Mouse (Mus musculus): ENCODE measurements around the gene Brms1. TPM values are rescaled to one million over a fixed set of nuclear protein-coding genes. Genes with fewer than 3 reads are reported as not detected.
A peak's percentile ranks its signal among the peaks of the same experiment; 100 is the strongest.

Gene Brms1
- polyA plus RNA-seq, 1 experiment = 47.0 TPM

GRCm38 (mm10) chr19:5021416-5021815, 19.7 kb upstream of the Brms1 start:
- Histone ChIP-seq H3K4me1 (ENCODE audit: control insufficient read depth, insufficient read depth, insufficient read length, low read length) (peaks cover 5% of the 10 kb centered on the region; the same call in 1 of the 2 replicates), H3K4me3 (ENCODE audit: low read depth, low read length) (no peak overlapping the region), H3K27me3 (ENCODE audit: control insufficient read depth, insufficient read depth, low read length) (no peaks in the 10 kb centered on the region), H3K27ac (ENCODE audit: insufficient read depth, low read depth, low read length) (no peak overlapping the region), H3K36me3 (ENCODE audit: control insufficient read depth, insufficient read depth, low read length) (no peaks in the 10 kb centered on the region)
- 91% methylated on average over 2 of the region's 2 CpGs for WGBS
- TF ChIP-seq POLR2A (IDR thresholded peaks at IDR 0.05; ENCODE audit: low read depth, low read length) = no peak

DNA sequence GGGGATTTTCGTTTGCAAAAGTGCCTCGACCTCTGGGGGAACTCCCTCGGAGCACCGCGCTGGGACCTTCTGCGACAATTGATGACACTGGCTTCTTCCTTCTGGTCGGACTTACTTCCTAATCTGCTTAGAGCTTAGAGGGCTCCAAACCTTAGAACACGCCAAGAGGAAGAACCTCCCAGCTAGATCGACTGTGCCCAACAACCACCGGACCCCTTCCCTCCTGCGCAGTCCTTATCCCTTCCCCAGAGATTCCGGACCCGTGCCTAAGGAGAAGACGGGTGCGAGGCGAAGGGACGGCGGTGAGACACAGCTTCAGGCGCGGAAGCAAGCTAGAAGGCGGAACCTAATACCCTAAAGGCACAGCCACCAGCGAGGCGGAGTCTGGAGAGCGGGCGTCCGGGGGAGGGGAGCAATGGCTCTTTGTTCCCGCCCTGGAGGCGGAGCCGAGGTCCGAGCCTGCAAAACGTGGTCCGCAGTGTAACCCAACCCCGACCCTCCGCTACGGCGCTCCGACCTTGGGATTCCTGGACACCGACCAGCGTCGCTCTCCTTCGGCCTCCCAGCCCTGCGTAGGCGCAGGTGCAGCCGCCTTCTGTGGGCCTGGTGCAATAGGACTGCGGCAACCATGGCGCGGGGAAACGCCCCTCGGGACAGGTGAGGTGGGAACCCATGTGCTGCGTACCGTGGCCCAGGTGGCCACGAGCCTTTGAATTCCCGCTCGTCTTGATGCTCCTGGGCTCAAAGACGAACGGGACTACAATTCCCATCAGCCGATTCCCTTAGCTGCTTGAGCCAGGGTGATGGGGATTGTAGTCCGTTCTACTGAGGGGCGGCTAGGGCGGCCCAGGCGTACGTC, 17.3 kb upstream of the Brms1 start, which contains the start of gene Slc29a2:
Gene Slc29a2 (plus strand): TSS at position 240 of the 859 bp plus-strand sequence.
- TF ChIP-seq CTCF (IDR thresholded peaks at IDR 0.05; ENCODE audit: extremely low read depth, insufficient read length, insufficient replicate concordance, low read depth, low read length) (no peak), POLR2A (IDR thresholded peaks at IDR 0.05; ENCODE audit: low read depth, low read length) (peak; percentile 59)
- Histone ChIP-seq H3K27me3 (ENCODE audit: control insufficient read depth, insufficient read depth, low read length) (no peaks in the 10 kb centered on the region), H3K36me3 (ENCODE audit: control insufficient read depth, insufficient read depth, low read length) (no peaks in the 10 kb centered on the region), H3K4me3 (ENCODE audit: low read depth, low read length) (peak within 1 kb of the TSS; percentile 86), H3K27ac (ENCODE audit: insufficient read depth, low read depth, low read length) (peak within 1 kb of the TSS; percentile 81), H3K4me1 (ENCODE audit: control insufficient read depth, insufficient read depth, insufficient read length, low read length) (peaks cover 5% of the 10 kb centered on the region; the same call in 1 of the 2 replicates)
- WGBS = under 1% methylated on average over 62 of the region's 62 CpGs

- no peaks in the 10 kb centered on the region for H3K27me3 ChIP-seq (ENCODE audit: control insufficient read depth, insufficient read depth, low read length)
- 90% methylated on average over 8 of the region's 8 CpGs for WGBS
- H3K27ac ChIP-seq (ENCODE audit: insufficient read depth, low read depth, low read length) = no peak overlapping the region
- TF ChIP-seq CTCF (IDR thresholded peaks at IDR 0.05; ENCODE audit: extremely low read depth, insufficient read length, insufficient replicate concordance, low read depth, low read length) (no peak), POLR2A (IDR thresholded peaks at IDR 0.05; ENCODE audit: low read depth, low read length) (no peak)
- no peak overlapping the region for H3K4me3 ChIP-seq (ENCODE audit: low read depth, low read length)
- H3K36me3 ChIP-seq (ENCODE audit: control insufficient read depth, insufficient read depth, low read length) = no peaks in the 10 kb centered on the region; the same call in 1 of the 2 replicates
- H3K4me1 ChIP-seq (ENCODE audit: control insufficient read depth, insufficient read depth, insufficient read length, low read length) = peaks cover 5% of the 10 kb centered on the region; the same call in 1 of the 2 replicates
Measured at GRCm38 (mm10) chr19:5026111-5026510, 15.0 kb upstream of the Brms1 start.

GRCm38 (mm10) chr19:5032686-5033085, 8.5 kb upstream of the Brms1 start:
- TF ChIP-seq POLR2A (IDR thresholded peaks at IDR 0.05; ENCODE audit: low read depth, low read length) (no peak), CTCF (IDR thresholded peaks at IDR 0.05; ENCODE audit: extremely low read depth, insufficient read length, insufficient replicate concordance, low read depth, low read length) (no peak)
- Histone ChIP-seq H3K4me1 (ENCODE audit: control insufficient read depth, insufficient read depth, insufficient read length, low read length) (no peaks in the 10 kb centered on the region), H3K27me3 (ENCODE audit: control insufficient read depth, insufficient read depth, low read length) (no peaks in the 10 kb centered on the region), H3K27ac (ENCODE audit: insufficient read depth, low read depth, low read length) (no peak overlapping the region), H3K36me3 (ENCODE audit: control insufficient read depth, insufficient read depth, low read length) (no peaks in the 10 kb centered on the region; the same call in 1 of the 2 replicates), H3K4me3 (ENCODE audit: low read depth, low read length) (no peak overlapping the region)
- WGBS = 90% methylated on average over 3 of the region's 3 CpGs

DNA sequence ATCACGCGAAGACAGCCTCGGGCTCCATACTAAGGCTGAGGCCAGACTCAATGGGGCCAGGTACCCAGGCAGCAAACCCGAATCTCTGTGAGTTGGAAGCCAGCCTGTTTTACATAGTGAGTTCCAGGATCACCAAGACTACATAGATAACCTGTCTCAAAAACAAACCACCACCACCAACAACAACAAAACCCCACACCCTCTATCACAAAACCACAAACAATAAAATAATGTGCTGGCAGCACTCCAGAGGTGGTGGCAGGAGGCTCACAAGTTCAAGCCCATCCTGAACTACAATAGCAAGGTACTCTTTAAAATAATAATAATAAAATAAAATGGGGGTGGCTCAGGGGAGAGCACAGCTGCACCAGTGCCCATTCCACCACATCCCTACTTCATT, 4.6 kb upstream of the Brms1 start:
- Histone ChIP-seq H3K4me3 (ENCODE audit: low read depth, low read length) (no peak overlapping the region), H3K27ac (ENCODE audit: insufficient read depth, low read depth, low read length) (no peak overlapping the region), H3K4me1 (ENCODE audit: control insufficient read depth, insufficient read depth, insufficient read length, low read length) (peaks cover 10% of the 10 kb centered on the region), H3K27me3 (ENCODE audit: control insufficient read depth, insufficient read depth, low read length) (no peaks in the 10 kb centered on the region), H3K36me3 (ENCODE audit: control insufficient read depth, insufficient read depth, low read length) (no peaks in the 10 kb centered on the region)
- 81% methylated on average over 4 of the region's 4 CpGs for WGBS
- TF ChIP-seq CTCF (IDR thresholded peaks at IDR 0.05; ENCODE audit: extremely low read depth, insufficient read length, insufficient replicate concordance, low read depth, low read length) (no peak), POLR2A (IDR thresholded peaks at IDR 0.05; ENCODE audit: low read depth, low read length) (no peak)

DNA sequence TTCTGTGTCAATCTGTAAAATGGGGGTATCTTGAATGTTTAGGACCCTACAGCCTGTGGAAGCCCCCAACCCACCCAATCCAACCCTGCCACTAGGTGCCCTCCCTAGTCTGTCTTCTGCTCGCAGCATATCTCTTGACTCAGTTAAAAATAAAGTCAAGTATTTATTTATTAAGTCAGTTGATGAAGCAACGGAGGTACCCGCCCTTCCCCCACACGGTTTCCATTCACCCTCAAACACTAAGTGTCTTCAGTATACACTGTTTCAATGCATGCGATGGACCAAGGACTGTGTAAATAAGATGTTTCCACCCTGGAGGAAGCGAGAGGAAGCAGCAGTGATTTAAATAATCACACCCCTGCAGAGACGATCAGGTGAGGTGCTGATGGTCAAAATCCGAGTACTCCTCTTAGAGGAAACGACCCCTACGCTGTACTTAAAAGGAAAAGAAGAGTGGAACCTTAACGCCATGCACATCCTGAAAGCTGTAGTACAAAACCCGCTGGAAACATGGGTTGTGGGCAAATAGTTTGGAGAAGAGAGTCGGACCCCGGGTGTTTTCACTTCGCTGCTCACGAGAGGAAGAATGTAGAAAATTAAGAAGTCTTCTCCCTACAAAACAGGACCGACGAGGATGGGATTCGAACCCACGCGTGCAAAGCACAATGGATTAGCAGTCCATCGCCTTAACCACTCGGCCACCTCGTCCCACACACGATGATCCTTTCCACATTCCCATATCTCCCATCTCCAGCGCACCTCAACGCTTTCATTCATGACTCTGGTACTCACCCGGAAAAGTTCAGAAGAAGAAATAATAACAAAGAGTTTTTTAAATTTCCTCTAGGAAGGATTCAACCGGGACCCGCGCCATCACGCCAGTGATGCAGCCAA, 3.2 kb upstream of the Brms1 start:
- 3% methylated on average over 32 of the region's 32 CpGs for WGBS
- Histone ChIP-seq H3K4me1 (ENCODE audit: control insufficient read depth, insufficient read depth, insufficient read length, low read length) (peaks cover 10% of the 10 kb centered on the region), H3K36me3 (ENCODE audit: control insufficient read depth, insufficient read depth, low read length) (no peaks in the 10 kb centered on the region), H3K4me3 (ENCODE audit: low read depth, low read length) (peak overlapping the region; percentile 88), H3K27me3 (ENCODE audit: control insufficient read depth, insufficient read depth, low read length) (no peaks in the 10 kb centered on the region), H3K27ac (ENCODE audit: insufficient read depth, low read depth, low read length) (no peak overlapping the region)
- no peak for TF ChIP-seq POLR2A (IDR thresholded peaks at IDR 0.05; ENCODE audit: low read depth, low read length)
- no peak for TF ChIP-seq CTCF (IDR thresholded peaks at IDR 0.05; ENCODE audit: extremely low read depth, insufficient read length, insufficient replicate concordance, low read depth, low read length)

Data from small intestine, adult 2 months (tissue).